Mouse (Mus musculus): ENCODE results near the gene Dync1li1.
"Not testable (repeated sequence)": the region's sequence is repeated elsewhere in the genome, so short reads cannot be mapped to it uniquely, and the experiment has no call there.

The Dync1li1 gene

DNA sequence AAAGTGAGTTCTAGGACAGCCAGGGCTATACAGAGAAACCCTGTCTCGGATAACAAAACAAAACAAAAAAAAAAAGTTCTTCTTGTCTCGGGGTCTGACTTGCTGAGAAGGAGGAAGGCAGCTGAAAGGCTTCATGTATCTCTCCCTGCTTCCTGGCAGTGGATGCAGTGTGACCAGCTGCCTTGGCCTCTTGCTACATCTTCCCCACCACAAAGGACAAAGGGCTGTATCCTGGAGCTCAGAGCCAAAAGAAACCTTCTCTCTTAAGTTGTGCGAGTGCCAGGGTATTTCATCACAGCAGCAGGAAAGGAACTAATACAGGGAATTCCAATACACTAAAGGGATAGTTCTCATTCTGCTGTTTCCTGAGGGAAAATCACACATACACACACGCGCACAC lies 10.0 kb upstream of the Dync1li1 start:
- no peak for DNase-seq

DNA sequence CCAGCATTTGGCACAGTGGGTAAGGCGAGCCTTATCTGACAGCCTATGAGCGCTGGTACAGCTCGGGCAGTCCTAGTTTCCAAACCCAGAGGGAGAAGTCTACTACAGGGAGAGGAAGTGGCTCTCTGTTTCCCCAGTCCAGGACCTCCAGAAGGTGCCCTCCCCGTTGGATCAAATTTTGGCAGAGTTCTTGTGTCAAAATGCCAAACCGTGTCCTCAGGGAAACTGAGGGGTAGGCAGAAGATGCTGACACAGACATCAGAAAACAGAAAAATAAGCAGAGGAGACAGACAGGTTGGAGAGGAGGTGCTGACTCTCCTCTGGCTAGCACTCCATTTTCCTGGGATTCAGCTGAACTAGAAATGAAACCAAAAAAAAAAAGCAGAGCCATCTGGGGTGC lies 8.6 kb upstream of the Dync1li1 start:
- DNase-seq: no peak

DNA sequence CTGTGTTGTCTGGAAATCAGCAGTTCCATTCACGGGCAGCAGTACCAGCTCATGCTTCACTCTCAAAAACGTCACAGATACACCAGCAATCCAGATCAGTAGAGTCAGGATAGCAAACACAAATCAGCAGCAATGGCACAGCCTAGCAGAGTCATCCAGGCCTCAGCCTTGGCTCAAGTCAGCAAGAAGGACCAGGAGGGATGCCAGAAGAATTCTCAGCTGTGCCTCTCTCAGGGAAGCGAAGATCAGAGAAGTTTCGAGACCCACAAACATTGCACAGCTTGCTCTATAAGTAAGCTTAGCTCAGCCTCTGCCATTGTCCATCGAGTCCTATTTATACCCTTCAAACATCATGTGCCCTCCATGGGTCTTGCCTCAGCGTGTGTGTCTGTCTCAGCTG lies 8.1 kb upstream of the Dync1li1 start:
- no peak for DNase-seq

DNA sequence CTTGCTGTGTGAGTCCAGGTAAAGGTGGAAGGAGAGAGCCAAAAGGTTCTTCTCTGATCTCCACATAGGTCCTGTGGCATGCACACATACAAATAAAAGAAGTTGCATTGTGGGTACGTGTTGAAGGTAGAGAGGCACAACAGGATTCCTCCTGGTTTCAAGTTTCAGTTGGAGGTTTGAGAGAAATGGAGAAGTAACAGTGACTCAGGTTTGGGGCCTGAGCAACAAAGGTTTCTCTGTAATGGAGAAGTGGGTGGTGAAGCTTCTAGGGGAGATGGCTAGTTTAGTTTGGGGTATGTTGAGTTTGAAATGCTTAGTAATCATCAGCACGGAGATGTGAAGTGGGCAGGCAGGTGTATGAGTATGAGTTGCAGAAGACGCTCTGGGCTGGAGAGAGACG lies 6.4 kb upstream of the Dync1li1 start:
- no peak for DNase-seq

DNA sequence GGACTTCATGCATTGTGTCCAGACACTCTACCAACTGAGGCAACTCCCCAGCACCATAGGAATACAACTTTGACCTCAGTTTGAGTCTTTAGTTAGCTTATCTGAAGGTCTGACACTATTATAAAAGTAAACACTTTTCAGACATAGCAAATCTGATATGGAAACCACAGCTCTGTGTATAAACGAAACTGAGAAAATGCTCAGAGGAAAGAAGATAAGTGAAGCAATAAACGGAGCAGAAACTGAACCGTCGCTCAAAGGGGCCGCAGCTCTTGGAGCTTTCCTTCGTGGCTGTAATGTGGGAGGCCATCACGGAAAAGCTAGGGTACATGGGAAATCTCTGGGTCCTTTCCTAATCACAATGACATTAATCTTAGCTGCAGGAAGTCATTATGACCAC lies 2.3 kb upstream of the Dync1li1 start:
- DNase-seq: no peak

DNA sequence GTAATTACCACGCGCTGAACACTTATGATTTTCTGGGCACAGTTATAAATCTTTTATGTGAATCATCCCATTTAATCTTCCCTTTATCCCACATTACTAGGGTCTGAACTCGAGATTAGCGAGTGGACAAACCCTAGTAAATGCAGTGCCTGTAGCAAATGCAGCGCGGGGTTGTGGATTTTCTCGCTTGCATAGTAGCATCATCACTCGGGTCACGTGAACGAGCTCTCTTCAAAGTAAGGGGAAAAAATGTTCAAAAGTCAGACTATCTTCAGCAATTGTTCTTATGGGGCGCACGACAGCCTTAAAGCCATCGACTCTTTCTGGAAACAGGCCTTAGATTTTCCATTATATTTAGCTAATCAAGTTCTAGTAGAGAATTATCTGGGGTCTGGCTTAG lies 951 bp upstream of the Dync1li1 start:
- no peak for DNase-seq

DNA sequence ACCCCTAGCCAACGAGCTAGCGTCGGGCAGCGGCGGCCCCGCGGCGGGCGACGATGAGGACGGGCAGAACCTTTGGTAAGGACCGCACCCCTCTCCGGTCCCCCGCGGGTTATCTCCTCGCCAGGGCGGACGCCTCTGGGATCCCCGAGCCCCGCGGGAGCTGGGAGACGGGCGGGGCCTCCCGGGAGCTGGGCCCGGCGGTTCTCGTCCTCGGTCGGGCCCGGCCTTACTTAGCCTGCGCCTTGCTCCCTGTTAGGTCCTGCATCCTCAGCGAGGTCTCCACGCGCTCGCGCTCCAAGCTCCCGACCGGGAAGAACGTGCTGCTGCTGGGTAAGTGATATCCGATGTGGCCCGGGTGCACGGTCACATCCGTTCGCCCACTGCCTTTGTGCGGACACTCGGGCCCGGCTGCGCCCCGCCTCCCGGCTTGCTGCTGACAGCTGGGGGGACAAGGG lies 390 bp downstream of the Dync1li1 start:
- DNase-seq: no peak

DNA sequence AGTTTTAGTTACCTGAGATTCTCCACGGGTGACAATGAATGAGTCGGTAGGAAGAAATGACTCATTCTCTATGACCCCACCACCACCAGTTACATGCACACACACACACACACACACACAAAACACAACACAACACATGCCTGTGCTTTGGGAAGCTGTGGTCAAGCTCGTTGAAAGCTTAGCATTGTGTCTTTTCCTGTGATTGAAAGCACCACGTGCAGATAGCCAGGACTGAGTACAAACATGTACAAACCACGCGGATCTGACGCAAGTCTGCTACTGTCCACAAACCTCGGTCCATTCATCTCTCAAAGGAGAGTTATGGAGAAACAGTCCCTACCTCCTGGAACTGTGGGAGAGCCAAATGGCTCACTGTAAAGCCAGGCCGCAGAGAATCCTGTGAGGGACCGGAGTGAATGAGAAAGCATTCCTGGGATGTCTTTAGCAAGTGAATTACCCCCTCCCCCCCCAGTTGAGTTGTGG lies 1.6 kb downstream of the Dync1li1 start:
- DNase-seq: no peak

DNA sequence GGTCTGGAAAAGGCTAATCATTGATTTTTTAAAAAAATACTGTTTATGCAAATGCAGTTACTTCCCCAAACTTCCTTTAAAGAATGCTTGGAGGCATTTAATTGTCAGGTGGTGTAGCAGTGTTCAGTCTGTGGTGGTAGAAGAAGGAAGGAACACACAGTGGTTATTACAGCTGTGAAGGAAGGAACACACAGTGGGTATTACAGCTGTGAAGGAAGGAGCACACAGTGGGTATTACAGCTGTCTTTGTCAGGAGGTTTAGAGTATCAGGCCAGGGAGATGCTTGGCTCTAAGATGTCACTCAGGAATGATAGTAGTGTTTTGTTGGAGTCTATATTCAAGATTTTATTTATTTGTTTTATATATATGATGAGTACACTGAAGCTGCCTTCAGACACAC lies 2.5 kb downstream of the Dync1li1 start:
- no peak for DNase-seq

DNA sequence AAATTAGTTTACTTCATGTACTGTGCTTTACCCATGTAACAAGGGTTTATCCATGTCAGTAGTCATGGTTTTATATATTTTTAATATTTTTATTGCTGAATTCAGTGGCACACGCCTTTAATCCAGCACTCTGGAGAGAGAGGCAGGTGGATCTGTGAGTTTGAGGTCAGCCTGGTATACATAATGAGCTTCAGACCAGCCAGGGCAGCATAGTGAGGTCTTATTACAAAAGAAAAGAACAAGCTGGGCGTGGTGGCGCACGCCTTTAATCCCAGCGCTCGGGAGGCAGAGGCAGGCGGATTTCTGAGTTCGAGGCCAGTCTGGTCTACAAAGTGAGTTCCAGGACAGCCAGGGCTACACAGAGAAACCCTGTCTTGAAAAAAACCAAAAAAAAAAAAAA lies 7.1 kb downstream of the Dync1li1 start:
- DNase-seq: not testable (repeated sequence)

DNA sequence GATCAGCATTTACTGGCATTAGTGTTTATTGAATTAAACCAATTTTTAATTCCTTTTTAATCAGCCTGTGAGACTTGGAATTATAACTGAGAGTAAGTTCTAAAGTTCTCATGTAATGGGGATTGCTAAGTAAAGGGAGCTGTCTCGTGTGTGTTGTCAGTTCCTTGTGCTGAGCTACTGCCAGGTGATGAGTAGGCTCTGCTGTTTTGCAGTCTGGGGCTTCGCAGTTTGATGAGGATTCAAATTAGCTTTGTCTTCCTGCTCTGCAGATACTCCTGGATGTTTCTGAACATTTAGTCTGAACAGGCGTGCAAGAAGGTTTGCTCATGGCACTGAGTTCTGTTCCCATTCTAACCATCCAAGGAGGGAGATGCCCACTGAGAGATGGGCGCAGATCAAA lies 8.5 kb downstream of the Dync1li1 start:
- DNase-seq: no peak

DNA sequence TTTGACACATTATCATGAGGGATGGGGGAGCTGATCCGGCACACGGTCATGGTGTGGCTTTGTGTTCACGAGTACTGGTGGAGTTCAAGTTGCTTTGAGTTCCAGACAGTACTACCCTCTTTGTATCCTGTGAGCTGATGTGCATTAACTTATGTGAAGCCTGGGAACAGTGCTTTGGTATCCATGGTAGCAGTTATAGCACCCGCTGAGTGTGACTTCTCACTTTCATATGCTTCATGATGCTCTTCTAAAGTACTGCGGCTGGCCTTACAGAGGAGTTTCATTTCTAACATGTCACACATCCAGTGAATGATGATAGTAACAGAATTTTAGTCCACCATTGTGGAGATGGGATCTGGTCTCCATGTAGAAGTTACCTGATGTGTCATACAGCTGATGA lies 9.3 kb downstream of the Dync1li1 start:
- DNase-seq: no peak

DNA sequence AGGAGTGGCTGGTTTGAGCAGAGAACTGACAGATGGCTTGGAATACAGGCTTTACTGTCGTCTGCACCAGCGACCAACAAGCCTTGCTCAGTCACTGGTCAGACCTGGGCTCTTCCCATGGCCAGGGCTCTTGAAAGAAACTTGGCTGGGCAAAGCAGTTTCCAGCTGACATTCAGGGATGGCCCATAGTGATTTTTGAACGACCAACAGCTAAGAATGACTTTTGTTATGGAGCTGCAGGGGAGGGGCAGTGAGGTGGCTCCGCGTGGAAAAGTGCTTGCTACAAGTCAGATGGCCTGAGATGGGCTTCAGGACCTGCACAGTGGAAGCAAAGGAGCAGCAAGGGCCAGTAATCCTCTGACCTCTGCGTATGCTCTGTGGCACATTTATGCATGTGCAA lies 10.7 kb downstream of the Dync1li1 start:
- DNase-seq: no peak

DNA sequence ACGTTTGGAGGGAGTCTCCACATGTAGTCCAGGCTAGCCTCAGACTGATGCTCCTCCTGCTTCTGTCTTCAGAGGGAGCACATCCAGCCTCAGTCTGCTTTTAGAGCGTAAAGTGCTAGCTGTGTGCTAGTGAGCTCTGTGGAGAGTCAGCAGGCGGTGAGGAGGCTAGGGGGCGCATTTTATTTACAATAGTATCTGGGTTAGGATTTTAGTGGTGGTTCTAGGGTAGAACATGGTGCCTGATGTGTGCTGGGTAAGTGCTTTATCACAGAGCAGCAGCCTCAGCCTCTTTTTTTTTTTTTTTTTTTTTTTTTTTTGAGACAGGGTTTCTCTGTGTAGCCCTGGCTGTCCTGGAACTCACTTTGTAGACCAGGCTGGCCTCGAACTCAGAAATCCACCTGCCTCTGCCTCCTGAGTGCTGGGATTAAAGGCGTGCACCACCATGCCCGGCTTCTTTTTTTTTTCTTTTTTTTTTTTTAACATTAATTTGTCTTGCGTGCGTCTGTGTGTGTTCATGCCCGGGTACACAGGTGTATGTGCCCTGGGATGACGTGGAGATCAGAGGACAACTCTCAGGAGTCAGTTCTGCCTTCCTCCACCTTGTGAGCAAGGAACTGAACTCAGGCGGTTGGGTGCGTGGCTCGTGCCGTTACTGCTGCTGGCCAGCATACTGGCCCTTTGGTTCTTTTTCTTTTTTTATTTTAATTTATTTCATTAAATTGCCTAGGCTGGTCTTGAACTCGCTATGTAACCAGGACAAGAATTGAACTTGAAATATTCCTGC lies 11.5 kb downstream of the Dync1li1 start:
- peak; percentile 29 for DNase-seq

DNA sequence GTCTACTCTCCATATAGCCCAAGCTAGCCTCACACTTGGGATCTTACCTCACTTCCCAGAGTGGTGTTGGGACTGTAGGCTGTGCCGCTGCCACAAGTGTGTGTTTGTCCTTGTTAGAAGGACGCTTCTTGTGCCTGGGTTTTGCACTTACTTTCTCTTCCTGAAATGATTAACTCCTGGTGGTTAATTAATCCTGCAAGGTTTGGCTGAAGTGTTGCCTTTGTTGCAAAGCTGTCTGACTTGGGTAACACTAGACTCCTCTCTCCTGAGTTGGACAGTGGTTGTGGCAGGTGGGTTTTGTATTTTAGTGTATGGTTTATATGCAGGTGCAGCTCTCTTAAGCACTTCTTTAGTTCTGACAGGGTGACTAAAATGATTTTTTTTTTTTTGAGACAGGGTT lies 12.4 kb downstream of the Dync1li1 start:
- DNase-seq: peak; percentile 62

DNA sequence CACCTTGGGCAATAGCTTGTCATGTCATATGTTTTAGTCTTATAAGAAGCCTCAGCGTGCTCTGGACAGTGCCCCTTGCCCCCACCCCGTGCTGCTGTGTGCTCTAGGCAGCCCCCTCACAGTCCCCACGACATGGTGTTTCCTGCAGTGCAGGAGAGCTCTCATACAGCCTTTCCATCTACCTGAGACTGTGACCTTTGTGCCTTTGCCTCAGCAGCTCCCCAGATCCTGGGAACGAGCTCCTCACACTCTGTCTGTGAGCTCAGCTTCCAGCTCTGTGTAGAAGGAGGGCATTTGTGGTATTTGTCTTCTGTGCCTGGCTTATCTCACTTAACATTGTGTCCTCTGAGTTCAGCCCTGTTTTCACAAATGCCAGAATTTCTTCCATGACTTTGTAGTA lies 13.3 kb downstream of the Dync1li1 start:
- peak; percentile 38 for DNase-seq

DNA sequence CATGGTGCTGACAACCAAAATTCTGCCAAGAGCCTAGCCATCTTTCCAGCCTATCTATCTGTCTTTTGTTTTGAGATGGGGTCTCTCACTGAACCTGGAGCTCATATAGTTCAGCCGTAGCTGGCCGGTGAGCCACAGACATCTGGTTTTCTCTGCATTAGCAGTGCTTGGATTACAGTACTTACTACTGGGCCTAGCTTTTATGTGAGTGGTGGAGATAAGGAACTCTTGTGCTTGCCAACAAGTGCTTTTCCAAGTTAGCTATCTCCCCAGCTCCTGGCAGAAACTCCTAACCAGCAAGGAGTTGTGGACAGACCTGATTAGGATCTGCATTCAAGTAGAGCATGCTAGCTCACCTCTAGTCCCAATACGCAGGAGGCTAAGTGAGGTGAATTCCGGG lies 19.2 kb downstream of the Dync1li1 start:
- no peak for DNase-seq

DNA sequence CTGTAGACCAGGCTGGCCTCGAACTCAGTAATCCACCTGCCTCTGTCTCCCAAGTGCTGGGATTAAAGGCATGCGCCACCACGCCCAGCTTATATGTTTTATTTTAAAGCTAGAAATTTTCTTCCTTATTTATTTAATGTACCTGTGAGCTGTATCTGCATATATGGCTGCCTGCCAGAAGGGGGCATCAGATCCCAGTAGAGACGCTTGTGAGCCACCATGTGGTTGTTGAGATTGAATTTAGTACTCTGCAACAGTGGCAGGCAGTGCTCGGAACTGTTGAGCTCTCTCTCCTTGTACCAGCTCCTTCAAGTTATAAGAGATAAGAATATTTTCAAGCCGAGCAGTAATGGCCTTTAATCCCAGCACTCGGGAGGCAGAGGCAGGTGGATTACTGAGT lies 21.8 kb downstream of the Dync1li1 start:
- peak; percentile 45 for DNase-seq

DNA sequence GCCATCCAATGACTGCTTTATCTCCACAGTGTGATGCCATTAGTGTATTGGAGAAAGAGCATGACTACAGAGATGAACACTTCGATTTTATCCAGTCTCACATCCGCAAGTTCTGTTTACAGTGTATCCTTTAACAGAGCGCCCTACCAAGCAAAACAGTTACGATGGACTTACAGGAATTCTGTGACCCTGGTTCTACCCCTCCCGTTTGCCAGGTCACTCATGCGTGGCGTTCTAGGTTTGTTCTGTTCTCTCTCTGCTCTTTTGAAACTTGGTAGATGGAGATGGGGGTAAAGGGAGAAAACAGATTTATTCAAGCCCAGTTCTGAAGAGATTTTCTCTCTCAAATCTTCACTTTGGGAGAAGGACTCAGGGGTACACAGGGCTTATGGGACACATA lies 24.9 kb downstream of the Dync1li1 start:
- DNase-seq: peak; percentile 80

DNA sequence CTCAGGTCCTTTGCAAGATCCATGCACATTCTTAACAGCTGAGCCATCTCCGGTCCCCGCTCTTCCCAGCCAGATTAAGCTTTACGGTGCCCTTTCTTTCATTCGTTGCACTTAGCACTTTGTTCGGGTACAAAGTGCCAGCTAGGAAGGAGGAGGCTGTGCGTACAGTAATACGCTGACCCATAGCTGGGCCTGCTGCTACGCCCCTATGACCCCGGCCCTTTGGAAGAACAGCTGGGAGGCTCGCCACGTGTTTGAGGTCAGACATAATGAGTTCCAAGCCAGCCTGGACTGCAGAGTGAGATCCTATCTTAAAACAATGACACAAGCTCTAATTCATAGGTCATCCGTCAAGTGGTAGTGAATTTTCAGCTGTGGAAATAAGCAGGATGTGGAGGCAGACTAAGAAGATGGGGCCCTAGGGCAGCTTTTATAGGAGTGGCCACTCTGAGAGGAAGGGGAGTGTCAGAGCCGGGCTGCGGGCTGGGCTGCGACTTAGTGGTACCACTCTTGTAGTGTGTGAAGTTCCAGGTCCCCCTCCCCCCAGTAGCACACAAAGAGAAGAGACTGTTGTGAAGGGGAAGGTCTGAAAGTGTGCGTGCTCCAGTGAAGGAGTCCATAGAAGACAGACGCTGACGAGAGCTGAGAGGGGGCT lies 28.2 kb downstream of the Dync1li1 start:
- DNase-seq: peak; percentile 81

DNA sequence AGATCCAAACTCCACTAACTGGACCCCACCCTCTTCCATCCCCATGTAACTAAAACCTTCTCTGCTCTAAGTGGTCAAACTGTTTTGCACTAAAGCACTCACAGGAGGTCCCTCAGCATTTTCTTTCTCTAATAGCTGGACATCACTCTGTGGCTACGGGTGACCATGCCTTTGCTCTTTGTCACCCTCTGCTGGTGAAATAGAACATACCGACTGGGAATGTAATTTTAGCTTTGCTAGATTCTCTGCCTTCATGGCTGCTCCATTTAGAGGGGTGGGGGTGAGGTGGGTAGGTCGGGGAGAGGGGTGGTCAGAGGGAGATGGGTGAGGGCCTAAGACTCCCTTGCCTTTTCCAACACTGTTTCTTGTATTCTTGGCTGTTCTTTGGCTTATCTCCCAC lies 38.7 kb downstream of the Dync1li1 start:
- DNase-seq: peak; percentile 29

DNA sequence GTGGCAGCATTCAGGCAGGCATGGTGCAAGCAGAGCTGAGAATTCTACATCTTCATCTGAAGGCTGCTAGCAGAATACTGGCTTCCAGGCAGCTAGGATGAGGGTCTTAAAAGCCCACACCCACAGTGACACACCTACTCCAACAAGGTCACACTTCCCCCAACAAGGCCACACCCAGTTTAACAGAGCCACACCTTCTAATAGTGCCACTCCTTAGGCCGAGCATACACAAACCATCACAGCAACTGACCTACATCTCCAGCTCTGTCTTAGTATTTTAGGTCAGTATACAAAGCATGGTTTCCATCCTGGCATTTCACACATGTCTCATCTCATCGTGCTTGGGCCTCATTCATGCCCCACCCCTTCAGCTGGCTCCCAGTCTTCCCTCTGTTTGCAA lies 39.8 kb downstream of the Dync1li1 start:
- not testable (repeated sequence) for DNase-seq

DNA sequence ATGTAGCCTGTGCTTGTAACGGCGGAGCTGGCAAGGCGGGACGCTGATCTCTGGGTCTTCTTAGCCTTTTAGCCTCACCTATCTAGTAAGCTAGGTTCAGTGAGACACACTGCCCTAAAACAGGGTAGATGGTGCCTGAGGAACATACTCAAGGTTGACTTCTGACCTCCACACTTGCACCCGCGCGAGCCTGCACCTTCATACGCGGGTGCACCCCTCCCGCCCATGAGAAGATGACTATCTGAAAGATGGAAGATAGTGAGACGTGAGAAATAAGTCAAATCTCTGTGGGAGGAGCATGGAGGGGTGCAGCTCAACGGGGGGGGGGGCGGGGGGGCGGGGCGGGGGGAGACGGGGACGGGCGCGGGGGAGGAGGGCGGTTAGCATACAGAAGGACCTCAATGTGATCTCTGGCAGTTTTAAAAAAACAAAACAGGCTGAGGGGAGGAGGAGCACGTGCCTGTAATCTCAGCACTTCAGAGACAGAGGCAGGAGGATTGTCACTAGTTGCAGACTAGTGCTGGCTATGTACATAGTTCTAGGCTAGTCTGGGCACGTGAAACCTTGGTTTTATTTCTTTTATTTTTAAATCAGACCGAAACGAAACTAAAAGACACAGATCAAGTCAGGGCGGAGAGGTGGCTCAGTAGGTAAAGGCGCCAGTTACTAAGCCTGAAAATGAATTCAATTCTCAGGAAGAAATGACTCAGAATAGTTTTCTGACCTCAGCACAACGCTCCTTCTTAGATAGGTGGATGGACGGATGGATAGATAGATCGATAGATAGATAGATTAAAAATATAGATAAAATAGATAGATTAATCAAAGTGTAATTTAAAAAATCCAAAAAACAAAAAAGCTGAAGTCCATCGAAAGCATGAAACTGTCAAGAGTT lies 41.6 kb downstream of the Dync1li1 start:
- no peak for DNase-seq

All from kidney, adult 18-20 months (tissue).